Mouse (Mus musculus) urinary bladder, postnatal 36 days (tissue): ENCODE measurements around the gene Myl3.
A peak's percentile ranks its signal among the peaks of the same experiment; 100 is the strongest.

Source experiments
- DNase-seq, 2 experiments: peaks; one replicate each; pipeline ENCODE4 v3.0.0; 2022; ENCODE audit warnings: low spot score in 2 of 2, mixed read lengths in 1 of 2

The Myl3 gene

DNA sequence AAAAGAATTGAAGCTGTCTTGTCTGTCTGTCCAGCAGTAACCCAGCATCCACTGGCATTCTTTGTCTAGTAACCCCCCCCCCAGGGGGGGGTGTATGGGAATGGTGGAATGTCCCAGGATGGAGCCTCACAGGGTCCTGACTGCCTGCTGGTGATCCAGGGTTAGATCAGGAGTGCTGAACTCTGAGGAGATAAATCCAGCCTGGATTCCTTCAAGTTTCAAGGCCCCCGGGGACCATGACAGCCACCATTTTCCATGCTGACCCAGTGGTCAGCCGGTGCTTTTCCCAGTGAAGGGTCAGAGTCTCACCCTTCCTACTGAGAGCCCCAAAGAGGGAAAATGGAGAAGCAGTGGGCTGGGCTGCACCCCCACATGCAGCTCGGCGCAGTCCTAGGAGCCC lies 9.8 kb upstream of the Myl3 start:
- no peak for DNase-seq

DNA sequence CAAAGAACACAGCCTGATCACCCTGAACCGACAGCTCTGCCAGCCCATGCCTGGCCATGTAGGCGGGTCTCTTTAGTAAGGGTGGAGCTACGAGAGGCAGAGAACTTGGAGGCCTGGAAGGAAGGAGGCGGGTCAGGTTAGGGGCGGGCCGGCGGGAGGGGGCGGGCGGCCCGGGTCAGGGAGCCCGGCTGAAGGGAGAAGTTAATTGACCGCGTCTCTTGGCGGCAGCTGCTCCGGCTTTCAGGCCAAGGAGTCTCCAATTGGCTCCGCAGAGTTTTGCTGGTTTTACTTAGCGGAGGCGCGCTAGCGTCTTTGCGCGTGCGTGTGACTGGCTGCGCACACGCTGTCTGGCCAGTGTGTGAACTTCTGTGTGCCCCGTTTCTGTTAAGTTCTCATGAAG lies 9.0 kb upstream of the Myl3 start:
- peak; percentile 68 to 83 for DNase-seq

DNA sequence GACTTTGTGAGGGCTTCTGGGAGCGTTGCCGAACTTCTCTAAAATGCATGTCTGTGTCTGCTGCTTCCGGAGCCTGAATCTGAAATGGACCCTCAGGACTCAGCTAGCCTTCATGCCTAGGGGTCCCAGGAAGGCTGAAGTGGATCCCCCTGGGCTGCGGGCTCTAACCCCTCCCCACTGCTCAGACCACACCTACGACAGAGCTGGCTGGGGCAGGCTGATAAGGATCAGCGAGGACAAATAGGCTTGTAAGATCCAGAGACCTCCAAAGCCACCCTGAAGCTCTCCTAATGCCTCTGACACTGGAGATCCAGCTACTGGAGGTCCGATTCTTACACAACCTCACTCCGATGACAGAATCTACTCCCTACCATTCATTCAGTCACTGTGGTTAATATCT lies 8.6 kb upstream of the Myl3 start:
- no peak for DNase-seq

DNA sequence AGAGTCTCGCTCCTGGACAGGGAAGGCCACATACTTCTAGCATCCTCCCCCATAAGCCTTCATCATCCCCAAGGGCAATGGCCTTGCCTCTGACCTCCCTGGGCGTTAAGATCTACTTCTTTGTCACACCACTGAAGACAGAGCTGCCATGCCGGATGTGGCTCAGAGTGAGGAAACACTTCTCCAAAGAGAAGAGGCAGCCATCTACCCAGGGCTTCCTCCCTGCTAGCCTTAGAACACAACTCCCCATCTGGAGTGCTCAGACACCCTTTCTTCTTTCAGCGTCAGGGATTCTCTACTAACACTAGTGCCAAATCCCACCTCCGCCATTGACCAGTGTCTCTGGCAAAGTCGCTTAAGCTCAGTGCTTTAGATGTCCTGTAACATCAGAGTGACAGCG lies 7.5 kb upstream of the Myl3 start:
- no peak for DNase-seq

DNA sequence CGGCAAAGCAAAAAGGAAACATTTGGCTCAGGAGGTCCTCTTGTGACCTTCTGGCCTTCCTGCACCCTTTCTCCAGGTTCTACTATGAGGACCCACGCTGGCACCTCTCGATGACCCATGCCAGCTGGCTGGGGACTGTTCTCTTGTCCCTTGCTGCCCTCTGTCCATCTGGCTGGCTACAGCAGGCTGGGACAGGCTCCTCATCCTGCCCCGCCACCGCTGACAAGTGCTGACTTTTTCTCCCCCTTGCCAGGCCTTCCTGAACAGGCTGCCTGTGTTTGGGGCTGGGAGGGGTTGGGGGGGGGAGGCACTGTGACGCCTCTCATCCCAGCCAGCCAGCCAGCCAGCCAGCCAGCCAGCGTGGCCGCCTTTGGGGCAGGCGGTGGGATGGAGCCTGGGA lies 5.3 kb upstream of the Myl3 start:
- no peak for DNase-seq

DNA sequence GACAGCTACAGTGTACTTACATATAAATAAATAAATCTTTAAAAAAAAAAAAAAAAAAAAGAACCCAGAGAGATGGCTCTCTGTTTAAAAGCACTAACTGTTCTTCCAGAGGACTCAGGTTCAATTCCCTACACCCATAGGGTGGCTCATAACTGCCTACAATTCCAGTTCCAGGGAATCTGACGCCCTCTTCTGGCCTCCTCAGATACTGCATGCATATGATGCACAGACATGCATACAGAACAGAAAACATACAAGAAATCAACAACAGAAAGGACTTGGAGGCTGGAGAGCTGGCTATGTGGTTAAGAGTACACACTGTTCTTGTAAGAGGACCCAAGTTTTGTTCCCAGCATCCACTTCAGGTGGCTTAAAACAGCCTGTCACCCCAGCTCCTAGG lies 3.6 kb upstream of the Myl3 start:
- DNase-seq = no peak

DNA sequence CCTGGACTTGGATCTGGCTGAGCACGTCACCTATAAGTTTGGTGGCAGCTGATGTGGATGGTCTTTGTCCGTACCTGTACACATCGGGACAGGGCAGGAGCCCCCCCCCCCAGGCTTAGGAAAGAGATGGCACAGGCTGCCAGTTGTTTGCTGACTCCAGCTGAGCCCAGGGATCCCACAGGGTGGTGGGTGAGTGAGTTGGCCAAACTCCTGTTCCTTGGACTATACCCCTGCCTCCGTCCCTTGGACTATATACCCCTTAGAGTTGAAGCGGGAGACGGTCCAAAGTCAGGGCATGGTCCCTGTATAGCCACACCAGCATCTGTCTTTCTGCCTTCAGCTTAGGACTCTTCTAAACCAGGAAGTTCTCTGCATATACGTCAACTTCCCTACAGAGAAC lies 1.7 kb upstream of the Myl3 start:
- no peak for DNase-seq

DNA sequence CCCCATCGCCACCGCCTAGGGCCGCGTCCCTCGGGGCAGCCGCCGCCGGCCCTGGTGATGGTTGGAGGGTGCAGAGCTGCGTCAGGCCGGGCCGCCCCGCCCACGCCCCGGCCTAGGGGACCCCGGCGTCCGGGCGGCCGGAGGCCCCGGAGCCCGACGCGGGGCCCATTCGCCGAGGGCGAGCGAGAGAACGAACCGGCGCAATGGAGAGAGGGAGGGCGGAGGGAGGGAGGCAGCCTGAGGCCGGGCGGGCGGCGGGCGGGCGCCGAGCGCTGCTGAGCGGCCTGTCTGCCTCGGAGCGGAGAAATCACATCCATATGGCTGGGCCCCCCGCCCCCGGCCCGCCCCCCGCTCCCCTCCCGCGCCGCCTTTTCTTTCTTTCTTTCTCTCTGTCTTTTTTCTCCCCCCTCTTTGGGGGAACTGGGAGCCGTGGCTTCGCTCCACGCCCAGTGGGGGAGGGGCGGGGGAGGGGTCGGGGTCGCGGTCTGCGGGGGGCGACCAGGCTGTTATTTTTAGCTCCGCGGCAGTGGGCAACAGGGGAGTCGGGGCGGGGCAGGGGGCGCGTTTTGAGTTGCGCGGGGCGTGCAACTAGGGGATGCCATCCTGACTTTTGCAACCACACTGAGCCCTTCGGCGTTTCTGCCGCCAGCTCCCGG lies 762 bp downstream of the Myl3 start:
- DNase-seq = no peak

DNA sequence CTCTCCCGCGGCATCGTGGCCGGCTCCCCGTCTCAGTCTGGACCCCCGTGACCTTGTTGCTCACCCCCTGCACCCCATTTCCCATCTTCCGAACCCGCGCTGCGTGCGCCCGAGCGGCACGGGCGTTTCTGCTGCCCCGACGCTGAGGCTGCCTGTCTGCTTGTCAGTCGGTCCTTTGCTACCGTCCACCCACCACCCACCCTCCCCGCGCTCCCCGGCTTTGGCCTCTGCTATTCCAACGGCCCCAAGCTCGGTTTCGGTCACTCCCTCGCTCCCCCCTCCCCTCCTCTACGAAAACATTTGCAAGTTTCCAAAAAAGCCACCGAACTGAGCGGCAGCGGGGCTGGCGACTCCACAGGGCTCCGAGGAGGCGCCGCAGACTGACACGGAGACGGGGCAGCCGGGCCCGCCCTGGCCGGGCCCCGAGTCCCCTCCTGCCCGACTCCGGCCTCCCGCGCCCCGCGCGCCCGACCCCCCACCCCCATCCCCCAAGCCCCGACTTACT lies 1.3 kb downstream of the Myl3 start:
- no peak for DNase-seq

DNA sequence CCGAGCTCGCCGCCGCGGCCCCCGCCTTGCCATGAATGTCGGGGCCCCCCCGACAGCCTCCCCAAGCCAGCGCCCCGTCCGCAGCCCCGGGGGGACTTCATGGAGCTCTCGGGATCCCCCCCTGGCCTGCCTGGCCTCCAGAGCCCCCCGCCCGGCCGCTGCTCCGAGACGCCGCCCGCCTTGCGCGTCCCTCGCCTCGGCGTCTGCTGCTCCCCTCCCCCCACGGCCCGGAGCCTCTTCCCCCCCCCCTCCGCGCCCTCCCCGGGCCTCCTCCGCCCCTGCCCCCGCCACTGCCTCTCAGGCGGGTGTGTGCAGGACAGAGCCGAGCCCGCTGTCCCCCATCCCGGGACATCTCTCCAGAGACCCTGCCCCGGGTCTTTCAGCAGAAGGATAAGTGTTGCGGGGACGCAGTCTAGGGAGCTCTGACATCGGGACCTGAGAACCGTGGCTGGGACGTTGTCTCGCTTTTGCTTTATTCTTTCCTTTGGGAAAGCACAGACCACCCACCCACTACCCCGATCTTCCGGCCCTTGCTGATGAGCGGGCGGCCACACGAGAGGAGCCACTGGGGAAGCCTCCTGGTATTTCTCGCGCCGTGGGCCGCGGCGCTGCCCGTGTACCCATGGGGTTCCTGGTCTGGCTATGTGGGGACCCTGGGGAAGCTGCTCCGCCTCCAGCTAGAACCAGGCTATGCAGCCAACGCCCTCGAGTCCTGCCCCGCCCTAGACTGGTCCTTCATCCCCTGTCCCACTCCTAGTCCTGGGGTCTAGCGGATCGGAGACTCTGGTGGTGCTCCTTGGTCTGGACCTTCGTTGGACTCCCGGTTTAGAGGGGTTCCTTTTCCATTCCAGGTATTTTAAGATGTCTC lies 2.0 kb downstream of the Myl3 start:
- DNase-seq = no peak

DNA sequence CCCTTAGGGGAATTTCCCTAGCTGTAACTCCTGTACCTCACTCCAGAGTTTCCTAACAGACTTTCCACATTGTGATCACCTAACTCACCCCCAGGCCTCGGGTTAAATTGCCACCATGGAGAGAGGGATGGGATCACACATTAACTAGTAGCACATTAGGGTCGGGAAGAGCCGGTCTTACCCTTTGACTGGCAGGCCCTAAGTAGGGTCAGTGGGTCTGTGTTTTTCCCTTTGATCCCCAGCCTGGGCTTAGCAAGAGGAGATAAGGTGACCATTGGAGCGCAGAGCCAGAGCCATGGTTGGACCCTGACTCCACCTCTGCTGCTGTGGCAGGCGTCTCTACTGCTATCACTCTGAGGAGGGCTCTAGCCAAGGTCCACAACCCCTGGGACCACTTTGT lies 4.1 kb downstream of the Myl3 start:
- DNase-seq = no peak

DNA sequence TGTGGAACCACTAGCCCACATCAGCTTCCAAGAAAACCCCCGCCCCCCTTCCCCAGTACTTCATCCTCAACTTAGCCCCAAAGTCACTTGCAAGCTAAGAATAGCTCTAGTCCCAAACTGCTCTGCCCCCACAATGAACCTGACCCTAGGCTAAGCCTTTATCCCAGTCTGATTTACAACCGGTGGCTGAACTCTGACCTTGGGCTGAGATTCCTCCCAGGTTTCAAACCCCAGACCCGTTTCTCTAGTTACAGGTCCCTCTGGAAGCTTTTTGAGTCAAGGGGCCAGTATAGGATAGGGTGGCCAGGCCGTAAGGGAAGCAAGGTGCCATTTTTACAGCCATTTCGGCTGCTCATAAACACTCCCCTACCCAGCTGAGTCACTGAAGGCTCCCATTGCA lies 4.6 kb downstream of the Myl3 start:
- DNase-seq = no peak

DNA sequence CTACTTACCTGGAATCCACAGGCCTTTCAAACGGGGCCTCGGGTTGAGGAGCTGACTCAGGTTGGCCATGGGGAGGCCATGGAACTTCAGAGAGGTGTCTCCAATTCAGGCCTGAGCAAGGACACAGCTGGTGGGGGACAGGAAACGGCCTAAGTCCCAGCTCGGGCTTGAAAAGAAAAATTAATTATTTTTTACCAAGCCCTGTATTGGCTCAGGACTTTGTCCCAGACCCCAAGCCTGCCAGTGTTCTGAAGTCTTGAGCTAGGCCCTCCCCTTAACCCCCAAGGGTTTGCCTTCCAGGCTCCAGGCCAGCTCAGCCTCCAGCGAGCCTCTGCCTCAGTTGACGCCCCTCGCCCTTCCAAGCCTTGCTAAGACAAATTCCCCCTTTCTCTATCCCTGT lies 5.3 kb downstream of the Myl3 start, which contains the start of gene Pth1r:
Gene Pth1r, minus strand, starts transcription at position 185 of the 400 bp plus-strand sequence.
- no peak for DNase-seq

DNA sequence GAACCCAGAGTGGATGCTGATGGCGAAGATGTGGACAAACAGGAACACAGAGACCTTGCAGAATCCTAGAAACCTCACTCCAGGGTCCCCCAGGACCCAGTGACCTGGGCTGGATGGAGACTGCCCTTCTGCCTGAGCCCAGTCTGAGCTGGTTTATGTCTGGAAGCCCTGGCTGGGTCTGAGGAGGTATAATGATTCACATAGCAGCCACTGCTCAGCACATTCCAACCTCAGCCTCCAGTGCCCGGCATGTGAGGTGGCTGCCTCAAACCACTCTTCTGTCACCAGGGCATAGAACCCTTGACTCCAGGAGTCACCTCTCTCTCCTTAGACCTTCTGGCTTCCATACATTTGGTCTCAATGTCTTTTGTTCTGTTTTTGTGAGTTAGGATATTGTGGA lies 6.8 kb downstream of the Myl3 start:
- no peak for DNase-seq

DNA sequence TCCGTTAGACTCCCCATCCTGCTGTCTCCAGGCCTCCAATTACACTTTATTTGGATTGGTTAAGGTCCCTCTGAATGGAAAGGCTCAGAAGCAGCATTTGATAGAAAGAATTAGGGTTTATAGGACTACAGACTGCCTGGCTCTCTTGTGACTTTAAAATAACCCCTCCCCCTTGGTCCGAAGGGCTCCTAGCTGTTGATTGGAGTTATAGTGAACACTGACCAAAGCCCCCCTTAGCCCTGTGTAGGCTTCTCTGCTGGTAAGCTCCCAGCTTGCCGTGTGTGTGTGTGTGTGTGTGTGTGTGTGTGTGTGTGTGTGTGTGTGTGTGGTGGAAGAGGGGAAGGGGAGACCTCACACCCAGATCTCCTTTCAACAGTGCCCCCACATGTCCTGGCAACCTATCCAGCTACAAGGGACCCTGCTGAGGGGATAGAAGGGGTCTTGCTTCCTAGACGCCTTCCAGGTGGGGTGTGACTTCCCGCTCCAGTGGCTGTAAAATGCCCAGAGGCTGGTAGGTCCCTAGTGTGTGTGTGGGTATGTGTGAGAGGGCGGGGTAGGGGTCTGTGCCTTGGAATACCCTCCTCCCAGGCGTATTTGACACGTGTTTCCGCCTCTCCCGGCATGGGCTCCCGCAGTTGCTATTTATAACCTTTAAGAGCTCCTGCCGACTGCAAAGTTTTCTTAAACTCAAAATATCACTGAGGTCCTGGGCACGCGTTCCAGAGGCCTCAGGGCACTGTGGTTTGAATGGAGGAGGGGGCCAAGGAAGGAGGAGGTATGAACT lies 8.9 kb downstream of the Myl3 start:
- no peak for DNase-seq

DNA sequence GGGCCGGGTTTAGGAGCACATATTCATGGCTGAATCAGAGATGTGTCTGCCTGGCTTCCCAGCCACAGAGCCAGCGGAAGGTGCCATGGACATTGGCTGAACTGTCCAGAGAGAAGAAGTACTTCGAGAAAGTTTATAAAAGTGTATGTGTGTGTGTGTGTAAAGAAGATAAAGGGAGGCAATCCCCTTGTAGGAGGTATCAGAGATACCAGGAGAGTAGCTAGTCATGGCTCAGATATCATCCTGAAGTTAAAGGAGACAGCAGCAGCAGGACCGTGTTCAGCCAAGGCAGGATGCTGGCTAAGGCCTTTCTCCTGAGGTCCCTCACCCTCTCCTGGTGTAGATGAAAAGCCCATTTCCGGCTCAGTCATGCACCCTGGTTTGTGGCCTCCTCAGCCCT lies 9.8 kb downstream of the Myl3 start:
- no peak for DNase-seq

DNA sequence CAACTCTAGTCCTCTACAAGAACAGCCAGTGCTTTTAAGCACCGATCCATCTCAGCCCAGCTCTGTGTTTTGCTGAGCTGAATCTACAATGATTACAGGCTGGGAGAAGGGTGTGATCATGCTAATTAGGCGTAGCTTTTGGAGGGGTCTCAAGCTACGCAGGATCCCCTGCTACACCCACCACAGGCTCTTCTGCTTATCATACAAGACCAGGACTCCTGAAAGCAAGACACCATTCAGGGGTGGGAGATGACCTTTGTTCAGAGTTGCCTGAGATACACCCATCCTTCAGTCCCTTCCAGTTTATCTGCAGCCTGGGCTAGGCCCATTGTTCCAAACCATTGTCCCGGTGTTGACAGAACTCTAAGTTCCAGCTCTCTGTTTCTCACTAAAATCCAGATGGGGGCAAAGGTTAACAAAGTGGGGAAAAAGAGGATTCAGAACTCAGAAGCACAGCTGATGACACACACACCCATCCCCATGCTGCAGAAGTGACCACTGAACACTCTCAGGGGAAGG lies 11.3 kb downstream of the Myl3 start:
- no peak for DNase-seq

DNA sequence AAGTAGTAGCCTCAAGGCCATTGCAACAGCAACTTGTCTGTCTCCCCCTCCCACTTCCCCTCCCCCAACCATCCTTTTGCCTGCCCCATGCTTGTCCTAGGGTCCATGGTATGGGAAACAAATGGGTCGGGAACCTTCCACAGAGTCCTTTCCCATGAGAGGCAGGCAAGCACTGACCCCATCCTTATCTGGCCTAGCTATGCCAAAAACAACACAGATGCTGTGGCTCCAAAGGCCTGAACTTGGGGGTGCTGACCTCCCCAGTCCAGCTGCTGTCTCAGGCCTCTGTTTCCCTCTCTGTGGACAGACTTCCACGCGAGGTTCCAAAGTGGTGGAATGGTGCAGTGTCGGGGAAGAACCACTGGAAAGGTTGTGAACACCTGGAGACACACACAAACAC lies 12.1 kb downstream of the Myl3 start:
- no peak for DNase-seq

DNA sequence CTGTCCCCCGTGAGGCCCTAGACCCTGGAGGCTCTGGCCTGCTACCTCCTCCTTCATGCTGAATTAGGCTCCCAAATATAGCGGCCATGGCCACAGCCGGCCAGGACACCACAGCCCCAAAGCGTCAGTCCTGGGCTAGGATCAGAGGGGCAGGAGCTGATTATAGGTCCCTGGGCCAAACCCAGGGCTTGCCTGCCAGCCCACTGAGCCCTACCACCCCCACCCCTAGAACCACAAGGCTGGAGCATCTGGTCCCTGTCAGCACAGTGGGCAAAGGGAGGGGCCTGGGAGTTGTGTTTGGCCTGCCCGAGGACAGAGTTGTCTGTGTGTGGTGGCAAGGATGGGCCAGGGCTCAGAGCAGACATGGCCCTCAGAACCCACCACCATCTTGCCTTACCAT lies 16.2 kb downstream of the Myl3 start:
- no peak for DNase-seq

DNA sequence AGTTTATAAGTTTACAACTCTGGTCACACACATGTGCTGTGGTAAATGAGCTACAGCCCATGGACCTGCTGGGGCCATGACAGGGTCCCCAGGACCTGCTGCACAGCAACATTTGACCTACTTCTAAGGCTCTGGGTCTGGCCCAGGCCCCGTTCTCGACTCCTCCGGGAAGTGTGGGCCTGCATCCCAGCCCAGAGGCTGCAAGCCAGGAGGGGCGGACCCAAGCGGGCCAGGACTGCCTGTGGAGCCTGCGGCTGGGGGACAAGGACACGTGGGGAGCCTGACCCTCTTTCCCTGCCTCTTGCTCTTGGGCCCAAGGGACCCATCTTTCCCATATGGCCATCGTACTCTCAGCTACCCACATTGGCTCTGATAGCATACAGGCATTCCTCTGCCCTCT lies 16.9 kb downstream of the Myl3 start:
- peak; percentile 25 to 85 for DNase-seq

DNA sequence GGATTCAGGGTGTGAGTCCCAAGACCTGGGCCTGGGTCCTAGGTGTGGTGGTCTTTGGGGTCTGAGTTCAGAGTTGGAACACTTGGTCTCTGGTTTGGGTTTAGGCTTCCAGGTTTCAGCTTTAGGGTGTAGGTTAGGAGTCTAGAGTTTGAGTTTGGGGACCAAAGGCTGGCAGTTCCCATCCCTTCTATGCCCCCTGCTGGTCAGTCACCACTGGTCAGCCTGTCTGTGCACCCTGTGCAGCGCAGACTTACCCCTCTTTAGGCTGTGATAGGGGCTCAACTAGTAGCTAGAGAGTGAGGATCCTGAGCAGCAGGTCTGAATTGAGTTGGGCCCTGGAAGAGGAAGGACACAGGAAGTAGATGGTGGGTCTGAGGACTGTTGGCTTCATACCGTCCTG lies 17.6 kb downstream of the Myl3 start:
- peak; percentile 53 to 60 for DNase-seq

DNA sequence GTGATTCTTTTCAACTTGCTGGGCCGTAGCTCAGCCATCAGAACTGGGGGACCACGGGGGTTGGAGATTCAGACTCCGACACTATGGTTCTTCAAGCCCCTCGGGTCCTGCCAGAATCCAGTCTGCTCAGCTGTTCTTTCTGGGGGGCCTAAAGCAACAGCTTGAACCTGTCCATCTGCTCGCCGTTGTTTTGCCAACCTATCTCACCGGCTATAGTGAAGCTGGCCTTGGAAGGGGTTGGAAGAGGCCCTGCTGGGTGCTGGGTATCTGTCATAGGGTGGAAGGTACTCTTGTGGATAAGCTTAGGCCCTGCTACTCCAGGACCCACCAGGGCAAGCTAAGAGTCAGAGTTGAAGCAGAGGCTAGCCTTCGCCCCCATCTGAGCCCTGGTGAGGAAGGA lies 19.2 kb downstream of the Myl3 start:
- DNase-seq = no peak
